Mouse (Mus musculus): ENCODE measurements at regions not wholly inside any gene's neighbourhood (a gene's known extent, or its start where the extent isn't known, plus 50 kb on each side); places are given as distances from the start of the nearest gene placed in this dataset.
"Not testable (repeated sequence)": the region's sequence is repeated elsewhere in the genome, so short reads cannot be mapped to it uniquely, and the experiment has no call there.

- Histone ChIP-seq H3K36me3 (ENCODE audit: control insufficient read depth, insufficient read depth, low read length) (no peaks in the 10 kb centered on the region), H3K4me1 (ENCODE audit: control insufficient read depth, insufficient read depth, low read length) (no peaks in the 10 kb centered on the region), H3K9ac (ENCODE audit: low read depth, low read length) (no peak overlapping the region), H3K79me2 (ENCODE audit: control insufficient read depth, insufficient read depth, low read length) (no peaks in the 10 kb centered on the region), H3K4me3 (ENCODE audit: insufficient read depth, low read depth, low read length) (no peak overlapping the region), H3K27ac (replicated peaks; ENCODE audit: insufficient read depth, low read depth, low read length) (no peak overlapping the region), H3K27me3 (ENCODE audit: control insufficient read depth, insufficient read depth, low read length) (no peaks in the 10 kb centered on the region)
- WGBS = 75% methylated on average over 3 of the region's 3 CpGs
- TF ChIP-seq CTCF (IDR thresholded peaks at IDR 0.05; ENCODE audit: low read depth, low read length) (no peak), POLR2A (IDR thresholded peaks at IDR 0.05; ENCODE audit: extremely low read depth, insufficient read depth, low read length) (no peak)
- no peak for DNase-seq (ENCODE audit: extremely low read depth, low read depth, low spot score)
Measured at GRCm38 (mm10) chr14:15914176-15914575, 334.9 kb upstream of the Ngly1 start.

- H3K79me2 ChIP-seq (ENCODE audit: control insufficient read depth, insufficient read depth, low read length); H3K27ac ChIP-seq (replicated peaks; ENCODE audit: insufficient read depth, low read depth, low read length); H3K36me3 ChIP-seq (ENCODE audit: control insufficient read depth, insufficient read depth, low read length); H3K9ac ChIP-seq (ENCODE audit: low read depth, low read length); H3K4me1 ChIP-seq (ENCODE audit: control insufficient read depth, insufficient read depth, low read length); H3K4me3 ChIP-seq (ENCODE audit: insufficient read depth, low read depth, low read length); H3K27me3 ChIP-seq (ENCODE audit: control insufficient read depth, insufficient read depth, low read length); DNase-seq (ENCODE audit: extremely low read depth, low read depth, low spot score): not testable (repeated sequence)
- 78% methylated on average over 3 of the region's 3 CpGs for WGBS
Measured at GRCm38 (mm10) chr14:15924676-15925075, 324.4 kb upstream of the Ngly1 start.

GRCm38 (mm10) chr14:15934729-15935128, 314.4 kb upstream of the Ngly1 start:
- TF ChIP-seq POLR2A (IDR thresholded peaks at IDR 0.05; ENCODE audit: extremely low read depth, insufficient read depth, low read length) (no peak), CTCF (IDR thresholded peaks at IDR 0.05; ENCODE audit: low read depth, low read length) (no peak)
- Histone ChIP-seq H3K9ac (ENCODE audit: low read depth, low read length) (no peak overlapping the region), H3K4me3 (ENCODE audit: insufficient read depth, low read depth, low read length) (no peak overlapping the region), H3K36me3 (ENCODE audit: control insufficient read depth, insufficient read depth, low read length) (no peaks in the 10 kb centered on the region), H3K27ac (replicated peaks; ENCODE audit: insufficient read depth, low read depth, low read length) (no peak overlapping the region), H3K79me2 (ENCODE audit: control insufficient read depth, insufficient read depth, low read length) (no peaks in the 10 kb centered on the region), H3K27me3 (ENCODE audit: control insufficient read depth, insufficient read depth, low read length) (no peaks in the 10 kb centered on the region), H3K4me1 (ENCODE audit: control insufficient read depth, insufficient read depth, low read length) (no peaks in the 10 kb centered on the region)
- no peak for DNase-seq (ENCODE audit: extremely low read depth, low read depth, low spot score)

- Histone ChIP-seq H3K79me2 (ENCODE audit: control insufficient read depth, insufficient read depth, low read length) (no peaks in the 10 kb centered on the region), H3K4me1 (ENCODE audit: control insufficient read depth, insufficient read depth, low read length) (no peaks in the 10 kb centered on the region), H3K27ac (replicated peaks; ENCODE audit: insufficient read depth, low read depth, low read length) (no peak overlapping the region), H3K4me3 (ENCODE audit: insufficient read depth, low read depth, low read length) (no peak overlapping the region), H3K36me3 (ENCODE audit: control insufficient read depth, insufficient read depth, low read length) (no peaks in the 10 kb centered on the region), H3K9ac (ENCODE audit: low read depth, low read length) (no peak overlapping the region), H3K27me3 (ENCODE audit: control insufficient read depth, insufficient read depth, low read length) (no peaks in the 10 kb centered on the region)
- no peak for DNase-seq (ENCODE audit: extremely low read depth, low read depth, low spot score)
- TF ChIP-seq POLR2A (IDR thresholded peaks at IDR 0.05; ENCODE audit: extremely low read depth, insufficient read depth, low read length) (no peak), CTCF (IDR thresholded peaks at IDR 0.05; ENCODE audit: low read depth, low read length) (no peak)
Measured at GRCm38 (mm10) chr14:15970321-15970720, 278.8 kb upstream of the Ngly1 start.

GRCm38 (mm10) chr14:15970767-15971166, 278.3 kb upstream of the Ngly1 start:
- no peaks in the 10 kb centered on the region for H3K79me2 ChIP-seq (ENCODE audit: control insufficient read depth, insufficient read depth, low read length)
- H3K27me3 ChIP-seq (ENCODE audit: control insufficient read depth, insufficient read depth, low read length) = no peaks in the 10 kb centered on the region
- no peaks in the 10 kb centered on the region for H3K4me1 ChIP-seq (ENCODE audit: control insufficient read depth, insufficient read depth, low read length)
- H3K9ac ChIP-seq (ENCODE audit: low read depth, low read length) = no peak overlapping the region
- H3K27ac ChIP-seq (replicated peaks; ENCODE audit: insufficient read depth, low read depth, low read length) = no peak overlapping the region
- H3K4me3 ChIP-seq (ENCODE audit: insufficient read depth, low read depth, low read length) = no peak overlapping the region
- no peak for TF ChIP-seq CTCF (IDR thresholded peaks at IDR 0.05; ENCODE audit: low read depth, low read length)
- TF ChIP-seq POLR2A (IDR thresholded peaks at IDR 0.05; ENCODE audit: extremely low read depth, insufficient read depth, low read length) = no peak
- DNase-seq (ENCODE audit: extremely low read depth, low read depth, low spot score) = no peak
- no peaks in the 10 kb centered on the region for H3K36me3 ChIP-seq (ENCODE audit: control insufficient read depth, insufficient read depth, low read length)

- Histone ChIP-seq H3K79me2 (ENCODE audit: control insufficient read depth, insufficient read depth, low read length) (no peaks in the 10 kb centered on the region), H3K36me3 (ENCODE audit: control insufficient read depth, insufficient read depth, low read length) (no peaks in the 10 kb centered on the region), H3K4me1 (ENCODE audit: control insufficient read depth, insufficient read depth, low read length) (no peaks in the 10 kb centered on the region), H3K27me3 (ENCODE audit: control insufficient read depth, insufficient read depth, low read length) (no peaks in the 10 kb centered on the region), H3K4me3 (ENCODE audit: insufficient read depth, low read depth, low read length) (no peak overlapping the region), H3K9ac (ENCODE audit: low read depth, low read length) (no peak overlapping the region), H3K27ac (replicated peaks; ENCODE audit: insufficient read depth, low read depth, low read length) (no peak overlapping the region)
- no peak for TF ChIP-seq CTCF (IDR thresholded peaks at IDR 0.05; ENCODE audit: low read depth, low read length)
- TF ChIP-seq POLR2A (IDR thresholded peaks at IDR 0.05; ENCODE audit: extremely low read depth, insufficient read depth, low read length) = no peak
- DNase-seq (ENCODE audit: extremely low read depth, low read depth, low spot score) = no peak
Measured at GRCm38 (mm10) chr14:15971306-15971705, 277.8 kb upstream of the Ngly1 start.

Measured in liver, adult 2 months (tissue).